Mouse (Mus musculus): ENCODE data around the gene Ifi206. TPM values are rescaled to one million over a fixed set of nuclear protein-coding genes. Genes with fewer than 3 reads are reported as not detected.

The Ifi206 gene
- polyA plus RNA-seq, 1 experiment from 2014 or later = 0.09 TPM

GRCm38 (mm10) chr1:173418516-173418915 is 72.3 kb downstream of the Ifi206 start:
- no peak for ATAC-seq (ENCODE audit: extremely low read depth, insufficient number of reproducible peaks, low FRiP score, low TSS enrichment)
- Histone ChIP-seq H3K36me3 (no peaks in the 10 kb centered on the region), H3K4me2 (no peak overlapping the region), H3K27me3 (replicated peaks) (no peaks in the 10 kb centered on the region), H3K9me3 (no peaks in the 10 kb centered on the region), H3K27ac (replicated peaks) (no peak overlapping the region), H3K9ac (no peak overlapping the region), H3K4me1 (no peaks in the 10 kb centered on the region), H3K4me3 (no peak overlapping the region)
- WGBS = 77% methylated on average over 3 of the region's 3 CpGs

Small RNA genes lying within 50 kb of the gene (microRNA-seq; reads per million reads assigned to microRNA genes)
- gene Gm44481 = not detected

Other genes with a start within 250 kb of the Ifi206 start
- gene Olfr418, start 225.0 kb downstream of the Ifi206 start, polyA plus RNA-seq (2015; fragmentation: Nextera tagmentation; extraction: Ambion mirVana) = not detected in 2 replicates
- not detected in 2 replicates for gene Mptx2, start 213.3 kb downstream of the Ifi206 start, polyA plus RNA-seq (2015; fragmentation: Nextera tagmentation; extraction: Ambion mirVana)
- gene Ackr1, start 157.3 kb downstream of the Ifi206 start, polyA plus RNA-seq (2015; fragmentation: Nextera tagmentation; extraction: Ambion mirVana) = 2.1 and 2.9 TPM in 2 replicates
- gene Aim2, start 140.2 kb downstream of the Ifi206 start, polyA plus RNA-seq (2015; fragmentation: Nextera tagmentation; extraction: Ambion mirVana) = 1.4 and 2.3 TPM in 2 replicates
- gene Cadm3, start 123.3 kb downstream of the Ifi206 start, polyA plus RNA-seq (2015; fragmentation: Nextera tagmentation; extraction: Ambion mirVana) = 0.31 and 0.71 TPM in 2 replicates
- gene Ifi214, start 44.9 kb upstream of the Ifi206 start, polyA plus RNA-seq (2015; fragmentation: Nextera tagmentation; extraction: Ambion mirVana) = not detected in 2 replicates
- gene Ifi213, start 108.2 kb upstream of the Ifi206 start, polyA plus RNA-seq (2015; fragmentation: Nextera tagmentation; extraction: Ambion mirVana) = 0.10 and 0.11 TPM in 2 replicates
- gene Ifi209, start 139.9 kb upstream of the Ifi206 start, polyA plus RNA-seq (2015; fragmentation: Nextera tagmentation; extraction: Ambion mirVana) = 0.05 and 0.24 TPM in 2 replicates
- gene Ifi208, start 182.6 kb upstream of the Ifi206 start, polyA plus RNA-seq (2015; fragmentation: Nextera tagmentation; extraction: Ambion mirVana) = not detected in 2 replicates

Measured in heart, embryonic 13.5 days (tissue).